Mouse (Mus musculus) brain, embryonic 14.5 days (tissue): ENCODE results near the gene Zscan2. TPM values are rescaled to one million over a fixed set of nuclear protein-coding genes. Genes with fewer than 3 reads are reported as not detected.

Source experiments
- DNase-seq: peaks from one replicate; pipeline ENCODE4 v3.0.0-alpha.2; 2011; ENCODE audit warnings: low read depth
- CTCF ChIP-seq: fragments of 200-500 bp; IDR thresholded peaks from 2 replicates; pipeline ENCODE4 v1.5.1; 2012; ENCODE audit warnings: inconsistent platforms, mild to moderate bottlenecking, moderate library complexity, borderline replicate concordance; ENCODE audit not compliant: insufficient read depth, insufficient read length; ENCODE audit errors: extremely low read depth
- POLR2A ChIP-seq: fragments of 200-500 bp; IDR thresholded peaks from 2 replicates; pipeline ENCODE4 v1.6.1; 2012; ENCODE audit warnings: mild to moderate bottlenecking, inconsistent platforms, borderline replicate concordance; ENCODE audit not compliant: poor library complexity, insufficient read depth, insufficient read length, severe bottlenecking; ENCODE audit errors: extremely low read depth
- polyA plus RNA-seq: library from polyadenylated mRNA; depleted of rRNA; stranded (reverse); fragments of >200 nt; gene quantifications from 2 replicates; pipeline ENCODE4 v1.2.3, GENCODE M21; 2012

Gene Zscan2
- polyA plus RNA-seq, 1 experiment, result 37.1 TPM

- no peak for DNase-seq
- TF ChIP-seq CTCF (no peak), POLR2A (no peak)
These were observed 3.4 kb downstream of the Zscan2 start for GRCm38 (mm10) chr7:80864151-80864550.

DNA sequence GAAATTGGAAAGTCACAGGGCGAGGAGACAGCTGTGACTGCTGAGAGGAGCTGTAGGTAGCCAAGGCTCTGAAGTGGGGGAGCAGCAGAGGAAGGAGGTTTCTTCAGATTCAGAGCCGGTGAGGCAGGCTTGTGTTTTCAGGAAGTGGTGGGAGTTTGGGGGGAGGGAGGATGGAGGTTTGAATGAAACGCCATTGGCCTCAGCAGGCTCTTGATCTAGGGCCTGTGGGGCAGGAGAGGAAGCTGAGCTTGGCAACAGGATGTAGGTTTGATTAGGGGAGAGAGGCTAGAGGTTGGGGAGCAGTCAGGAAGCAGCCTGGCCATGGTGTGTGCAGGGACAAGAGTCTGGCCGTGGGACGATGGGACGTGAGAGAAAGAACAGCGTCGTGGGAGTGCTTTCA is 4.1 kb downstream of the Zscan2 start:
- TF ChIP-seq POLR2A (no peak), CTCF (no peak)
- DNase-seq, result no peak

- TF ChIP-seq POLR2A, result no peak
These were observed 4.8 kb downstream of the Zscan2 start for GRCm38 (mm10) chr7:80865521-80865920.

GRCm38 (mm10) chr7:80866514-80867147 is 5.9 kb downstream of the Zscan2 start:
- no peak for TF ChIP-seq CTCF
- no peak for DNase-seq

More at GRCm38 (mm10) chr7:80865521-80865920, 4.8 kb downstream of the Zscan2 start:
- no peak for DNase-seq

GRCm38 (mm10) chr7:80868686-80869085 is 8.0 kb downstream of the Zscan2 start:
- no peak for DNase-seq
- TF ChIP-seq POLR2A (no peak), CTCF (no peak)

GRCm38 (mm10) chr7:80873038-80873437 is 12.3 kb downstream of the Zscan2 start:
- TF ChIP-seq CTCF (no peak), POLR2A (no peak)
- no peak for DNase-seq

- TF ChIP-seq CTCF (no peak), POLR2A (no peak)
- no peak for DNase-seq
These were observed 12.9 kb downstream of the Zscan2 start for GRCm38 (mm10) chr7:80873631-80874030.

- DNase-seq, result peak; percentile 10
These were observed 15.0 kb downstream of the Zscan2 start for GRCm38 (mm10) chr7:80875727-80876126.

DNA sequence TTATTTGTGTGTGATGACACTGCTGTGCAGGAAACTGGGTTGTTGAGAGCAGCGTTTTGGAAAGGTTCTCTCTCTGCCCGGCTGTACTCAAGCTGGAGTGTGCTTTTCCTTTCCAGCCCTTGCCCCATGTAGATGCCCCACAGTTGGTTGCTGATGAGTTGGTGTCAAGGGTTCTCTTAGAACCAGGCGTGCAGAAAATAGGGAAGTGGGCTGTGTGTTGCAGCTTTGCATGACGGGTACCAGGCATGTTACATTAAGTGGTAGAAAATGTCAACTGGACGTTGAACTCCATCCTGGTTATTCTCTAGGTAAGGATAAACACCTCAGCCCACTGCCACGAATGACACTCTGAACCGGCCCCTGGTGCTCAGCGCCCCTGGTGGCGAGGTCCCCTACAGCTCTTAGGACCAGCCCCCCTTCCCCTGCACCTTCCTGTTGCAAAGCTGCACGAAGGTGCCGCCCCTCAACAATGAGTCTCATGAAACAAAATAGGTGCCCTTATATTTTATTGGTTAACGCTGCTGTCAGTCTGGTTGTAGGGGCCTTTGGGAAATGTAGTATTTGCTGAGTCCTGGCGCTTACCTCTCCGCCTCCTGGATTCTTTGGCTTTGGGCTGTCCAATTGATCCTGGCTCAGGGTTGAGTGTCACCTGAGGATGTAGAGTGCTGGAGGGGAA is 22.2 kb downstream of the Zscan2 start:
- TF ChIP-seq POLR2A (no peak), CTCF (peak; percentile 53; the same call in 1 of the 2 replicates)
- DNase-seq, result peak; percentile 94

More at GRCm38 (mm10) chr7:80875727-80876126, 15.0 kb downstream of the Zscan2 start:
- TF ChIP-seq CTCF (no peak), POLR2A (no peak)

GRCm38 (mm10) chr7:80885666-80886065 is 24.9 kb downstream of the Zscan2 start:
- peak; percentile 26; the same call in 1 of the 2 replicates for TF ChIP-seq CTCF
- no peak for TF ChIP-seq POLR2A
- DNase-seq, result no peak

GRCm38 (mm10) chr7:80888595-80888994 is 27.9 kb downstream of the Zscan2 start:
- DNase-seq, result peak; percentile 28
- TF ChIP-seq CTCF (no peak), POLR2A (no peak)

DNA sequence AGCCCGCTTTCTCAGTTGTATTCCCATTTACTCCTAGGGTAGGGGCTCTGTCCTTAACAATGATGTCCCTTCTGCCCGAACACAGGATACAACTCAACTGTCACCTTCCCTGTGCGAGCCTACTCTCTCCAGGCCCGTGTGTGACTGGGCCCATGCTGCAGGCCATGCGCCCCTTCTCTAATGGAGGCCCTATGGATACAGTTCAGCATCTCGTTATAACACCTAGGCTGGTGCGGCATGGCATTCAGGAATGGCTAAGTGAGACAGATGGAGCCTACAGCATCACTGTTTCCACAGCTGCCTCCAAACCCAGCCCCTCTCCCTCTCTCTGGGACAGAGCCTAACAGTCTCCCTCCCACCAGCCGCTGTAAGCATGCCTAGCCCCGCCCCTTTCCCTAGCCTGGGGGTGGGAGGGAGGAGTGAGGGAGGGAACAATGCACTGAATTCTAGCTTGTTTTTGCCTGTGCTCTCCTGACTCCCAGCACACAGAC is 28.3 kb downstream of the Zscan2 start:
- peak; percentile 87 for DNase-seq
- TF ChIP-seq POLR2A (no peak), CTCF (no peak)

- DNase-seq, result no peak
- TF ChIP-seq POLR2A, result no peak
- TF ChIP-seq CTCF, result no peak
These were observed 29.1 kb downstream of the Zscan2 start for GRCm38 (mm10) chr7:80889841-80890241.
